Mouse (Mus musculus) mesoderm, embryonic 11.5 days (tissue): ENCODE data around the gene Uso1.

Source experiments
- DNase-seq: peaks from one replicate; pipeline ENCODE4 v3.0.0-alpha.2; 2012; ENCODE audit warnings: low read depth, low spot score

Uso1 gene

DNA sequence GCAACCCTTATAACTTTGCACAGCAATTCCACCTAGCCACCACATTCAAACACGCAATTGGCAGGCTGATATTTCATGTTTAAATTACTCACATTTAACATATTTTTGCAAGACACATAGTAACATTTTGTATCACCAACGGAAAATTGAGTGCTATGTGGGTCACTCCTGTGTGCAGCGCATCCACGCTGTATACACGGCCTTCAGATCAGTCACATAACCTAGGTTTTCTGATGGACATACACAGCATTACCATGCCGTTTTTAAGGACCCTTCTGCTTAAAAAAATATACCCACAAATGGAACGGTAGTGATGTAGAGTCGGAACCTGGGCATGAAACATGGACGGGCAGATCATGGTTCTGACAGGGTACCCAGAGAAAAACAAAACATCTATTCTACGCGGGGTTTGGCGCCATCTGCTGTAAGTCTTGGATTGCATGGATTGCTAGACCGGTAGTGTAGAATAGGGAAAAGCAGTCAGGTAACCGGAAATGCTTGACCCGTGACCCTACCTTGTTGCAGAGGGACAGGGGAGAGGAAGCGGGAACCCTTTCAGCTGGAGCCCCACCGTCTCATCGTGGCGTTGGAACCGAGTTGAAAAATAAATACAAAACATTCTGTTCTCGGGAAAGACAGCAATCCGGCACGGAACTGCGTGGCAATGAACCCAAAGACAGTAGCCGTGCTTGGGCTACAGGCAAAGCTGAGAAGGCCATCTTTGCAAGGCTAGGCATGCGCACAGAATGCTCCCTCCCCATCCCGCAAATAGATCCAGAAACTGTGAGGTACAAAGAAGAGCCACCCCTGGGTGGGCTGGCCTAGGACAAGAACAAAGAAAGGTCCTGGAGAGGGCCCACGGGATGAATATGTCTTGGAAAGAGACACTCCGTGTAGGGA, 101.8 kb downstream of the Uso1 start:
- DNase-seq, result peak; percentile 45

DNA sequence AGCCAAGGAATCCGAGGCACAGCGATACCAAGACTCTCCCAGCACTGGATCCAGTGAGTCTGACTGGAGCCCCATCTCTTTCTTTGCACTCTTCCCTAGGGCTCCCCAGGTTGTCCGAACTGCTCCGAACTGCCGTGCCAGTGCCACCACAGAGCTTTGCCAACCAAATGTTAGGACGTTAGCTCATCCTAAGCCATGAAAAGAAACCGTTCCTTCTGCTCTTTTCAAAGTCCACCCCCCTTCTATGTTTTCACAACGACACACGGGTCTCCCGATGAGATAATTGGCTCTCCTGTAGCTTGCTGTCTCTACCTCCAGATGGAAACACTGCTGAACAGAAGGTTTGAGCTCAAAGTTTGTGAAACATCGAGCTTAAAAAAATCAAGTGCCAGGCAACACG, 103.0 kb downstream of the Uso1 start:
- DNase-seq, result no peak

GRCm38 (mm10) chr5:92244900-92245299, 107.2 kb downstream of the Uso1 start:
- no peak for DNase-seq

DNA sequence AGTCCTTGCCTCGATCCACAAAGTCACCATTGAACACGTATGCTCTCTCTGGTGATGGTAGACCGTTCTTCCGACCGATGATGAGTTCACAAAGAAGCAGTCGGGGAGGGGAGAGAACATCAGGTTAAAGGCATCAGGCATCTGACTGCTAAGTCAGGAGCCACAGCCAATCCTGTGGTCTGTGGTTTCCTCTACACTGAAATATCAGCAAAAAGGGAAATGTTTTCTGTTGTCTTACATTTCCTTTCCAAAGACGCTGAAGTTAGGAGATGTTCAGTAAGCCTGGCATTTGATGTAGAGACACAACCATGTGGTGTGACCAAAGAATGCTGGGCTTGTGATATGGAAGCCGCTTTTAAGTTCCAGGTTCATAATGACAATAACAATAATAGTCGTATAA, 107.7 kb downstream of the Uso1 start:
- no peak for DNase-seq

GRCm38 (mm10) chr5:92248614-92249013, 110.9 kb downstream of the Uso1 start:
- no peak for DNase-seq

DNA sequence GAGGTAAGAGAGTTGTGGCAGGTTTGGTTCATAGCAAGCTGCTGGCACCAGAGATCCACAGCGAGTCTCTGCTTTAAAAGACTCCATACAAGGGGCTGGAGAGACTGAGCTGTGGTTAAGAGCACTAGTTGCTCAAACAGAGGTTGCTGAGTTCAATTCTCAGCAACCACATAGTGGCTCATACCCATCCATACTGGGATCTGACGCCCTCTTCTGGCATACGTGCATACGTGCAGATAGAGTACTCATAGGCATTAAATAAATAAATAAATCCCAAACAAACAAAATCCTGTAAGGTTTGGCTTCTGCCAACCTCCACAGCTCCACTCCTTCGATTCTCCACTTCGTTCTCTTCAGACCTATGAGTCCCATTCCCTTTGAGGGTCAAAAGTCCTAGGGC, 114.3 kb downstream of the Uso1 start:
- no peak for DNase-seq
